Mouse (Mus musculus) fibroblast of lung, adult 2 months (primary cell): ENCODE data around the gene Hnrnpa0.

Experiments used
- DNase-seq: peaks from one replicate; pipeline ENCODE4 v3.0.0-alpha.2; 2011; ENCODE audit warnings: low read depth

The Hnrnpa0 gene

DNA sequence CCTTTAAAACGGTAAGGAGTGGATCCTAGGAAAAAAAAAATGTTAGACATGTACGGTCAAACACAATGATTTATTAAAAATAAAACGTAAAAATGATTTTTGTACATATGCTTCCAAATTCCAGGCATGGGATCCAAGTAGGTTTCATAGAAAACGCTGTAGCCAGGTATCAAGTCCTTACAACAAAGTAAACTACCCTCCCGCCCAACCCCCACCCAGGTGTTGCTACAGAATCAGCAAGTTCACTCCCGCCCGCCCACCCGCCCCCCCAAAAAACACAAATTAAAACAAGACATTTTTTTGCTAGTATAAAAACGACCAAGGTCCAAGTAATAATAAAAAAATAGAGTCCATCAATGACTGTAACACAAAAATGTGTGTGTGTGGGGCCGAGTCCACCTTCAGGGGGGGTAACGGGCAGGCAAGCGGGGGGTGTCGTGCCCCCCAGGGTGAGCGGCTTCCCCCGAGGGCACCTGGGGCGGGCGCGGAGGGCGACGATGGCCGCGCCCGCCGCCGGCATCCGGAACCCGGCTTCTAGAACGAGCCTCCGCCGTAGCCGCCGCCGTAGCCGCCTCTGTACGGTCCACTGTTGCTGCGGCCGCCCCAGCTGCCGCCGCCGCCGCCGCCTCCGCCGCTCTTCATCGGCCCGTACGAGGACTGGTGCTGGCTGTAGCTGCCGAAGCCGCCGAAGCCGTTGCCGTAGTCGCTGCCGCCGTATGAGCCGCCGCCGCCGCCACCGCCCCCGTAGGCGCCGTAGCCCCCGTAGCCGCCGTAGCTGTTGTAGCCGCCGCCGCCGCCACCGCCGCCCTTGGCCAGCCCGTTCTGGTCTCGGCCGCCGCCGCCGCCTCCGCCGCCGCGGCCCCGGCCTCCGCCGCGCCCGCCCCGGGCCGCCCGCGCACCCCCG, 1.2 kb downstream of the Hnrnpa0 start:
- DNase-seq: no peak

GRCm38 (mm10) chr13:58126126-58126525, 2.2 kb downstream of the Hnrnpa0 start:
- peak; percentile 58 for DNase-seq

DNA sequence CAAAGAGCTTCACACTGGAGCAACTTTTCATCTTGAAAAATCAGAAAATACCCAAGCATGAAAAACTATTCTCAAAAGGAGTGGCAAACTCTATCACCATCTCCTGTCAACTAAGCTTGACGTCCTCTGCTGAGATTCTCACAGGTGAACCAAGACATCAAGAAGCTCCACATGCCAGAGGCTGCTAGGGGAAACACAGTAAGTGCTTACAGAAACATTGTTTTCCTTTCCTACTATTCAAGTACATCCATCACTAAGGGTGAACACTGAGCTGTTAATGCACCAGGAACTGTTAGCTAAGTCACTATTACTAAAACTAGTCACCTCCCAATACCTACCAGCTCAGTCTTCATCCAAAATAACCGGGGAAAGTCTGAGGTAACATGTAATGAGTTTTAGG, 3.4 kb downstream of the Hnrnpa0 start:
- no peak for DNase-seq

DNA sequence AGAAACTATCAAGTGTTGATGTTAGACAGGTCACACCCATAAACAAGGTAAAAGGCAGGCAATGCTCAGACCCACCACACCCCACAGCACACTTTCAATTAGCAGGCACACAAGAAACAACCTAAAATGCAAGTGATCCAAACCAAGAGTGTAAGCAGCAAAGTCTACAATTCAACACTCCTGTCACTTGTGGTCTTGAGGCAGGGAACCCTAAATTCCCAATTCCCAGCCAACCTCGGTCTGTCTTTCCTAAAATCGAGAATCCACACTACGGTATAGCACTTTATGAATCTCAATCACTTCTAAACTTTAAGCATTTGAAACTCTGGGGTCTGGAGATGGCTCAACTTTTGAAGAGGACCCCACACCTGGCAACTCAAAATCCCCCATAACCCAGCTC, 4.1 kb downstream of the Hnrnpa0 start:
- DNase-seq: no peak

- no peak for DNase-seq
These were observed 5.0 kb downstream of the Hnrnpa0 start for GRCm38 (mm10) chr13:58123381-58123780.

GRCm38 (mm10) chr13:58122786-58123297, 5.5 kb downstream of the Hnrnpa0 start:
- DNase-seq: no peak

- DNase-seq: no peak
These were observed 10.9 kb downstream of the Hnrnpa0 start for GRCm38 (mm10) chr13:58117318-58118017.

DNA sequence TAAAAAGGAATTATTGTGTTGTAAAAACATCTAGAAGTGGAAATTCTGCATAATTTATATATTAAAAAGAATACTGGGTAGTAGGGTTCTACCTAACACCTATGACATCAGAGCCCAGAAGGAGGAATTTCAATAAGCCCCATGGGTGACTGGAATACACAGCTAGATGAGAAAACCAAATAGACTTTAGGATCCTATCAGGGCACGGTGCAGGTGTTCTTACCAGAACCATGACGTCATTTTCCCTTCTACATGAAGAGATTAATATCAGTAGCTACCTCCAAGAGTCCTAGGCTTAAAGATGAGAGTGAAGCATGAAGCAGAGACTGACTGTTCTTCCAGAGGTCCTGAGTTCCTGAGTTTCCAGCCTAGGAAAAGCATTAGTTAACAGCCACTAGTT, 11.6 kb downstream of the Hnrnpa0 start:
- no peak for DNase-seq

DNA sequence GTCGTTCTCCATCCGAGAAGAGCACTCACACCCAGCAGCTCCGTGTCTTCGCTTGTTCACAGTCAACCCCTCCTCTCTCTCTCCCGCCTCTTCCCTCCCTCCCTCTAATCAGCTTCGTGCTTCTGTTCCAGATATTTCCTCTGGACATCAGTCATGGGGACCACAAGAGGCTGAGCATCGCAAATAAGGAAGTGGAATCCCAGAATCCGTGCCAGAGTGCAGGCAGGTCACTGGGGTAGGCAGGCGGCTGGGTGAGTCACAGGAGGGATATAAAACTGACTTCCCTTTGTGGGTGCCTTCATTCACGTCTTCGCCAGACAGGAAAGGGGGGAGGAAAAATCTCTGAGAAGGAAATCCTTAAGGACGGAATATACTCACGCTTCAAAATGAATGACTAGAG, 13.1 kb downstream of the Hnrnpa0 start:
- DNase-seq: no peak

DNA sequence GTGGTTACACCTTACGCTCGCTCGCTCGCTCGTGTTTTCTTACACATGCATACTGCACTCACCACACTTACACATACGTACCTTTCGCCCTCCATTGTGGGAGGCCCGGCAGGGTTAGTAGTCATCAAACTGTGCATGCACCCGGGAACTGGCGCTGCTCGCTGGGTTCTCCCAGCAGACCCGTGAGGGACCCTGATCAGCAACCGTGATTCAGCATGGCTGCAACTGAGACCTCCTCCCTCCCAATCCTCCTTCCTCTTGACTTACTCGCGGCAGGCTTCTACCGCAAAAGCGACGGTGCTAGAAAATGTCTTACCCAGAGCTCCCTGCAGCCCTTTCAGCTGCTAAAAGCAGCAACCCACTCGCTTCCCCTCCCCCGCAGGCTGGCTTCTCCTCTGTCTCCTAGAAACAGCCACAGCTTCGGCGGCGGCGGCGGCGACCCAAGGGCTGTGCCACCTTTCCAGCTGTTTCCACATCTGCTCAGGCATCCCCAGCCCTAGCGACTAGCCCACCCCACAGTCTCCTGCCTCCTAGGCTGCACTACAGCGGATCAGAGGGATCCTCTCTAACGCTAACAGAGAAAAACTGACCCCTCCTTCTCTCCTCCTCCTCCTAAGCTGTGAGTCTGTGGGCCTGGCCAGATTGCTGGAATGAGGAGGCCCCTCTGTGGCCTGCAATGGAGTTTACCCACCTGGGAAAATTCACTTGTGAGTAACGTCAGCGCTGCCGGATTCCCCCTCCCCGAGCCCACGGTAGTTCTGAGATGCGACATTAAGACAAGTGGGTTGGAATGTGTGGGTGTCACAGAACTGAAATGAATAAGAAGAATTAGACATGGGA, 15.1 kb downstream of the Hnrnpa0 start, which contains the start of gene Klhl3:
Gene Klhl3 (minus strand): TSS at position 532 of the 840 bp plus-strand sequence.
- DNase-seq: no peak

GRCm38 (mm10) chr13:58112601-58113041, 15.7 kb downstream of the Hnrnpa0 start:
- DNase-seq: no peak

DNA sequence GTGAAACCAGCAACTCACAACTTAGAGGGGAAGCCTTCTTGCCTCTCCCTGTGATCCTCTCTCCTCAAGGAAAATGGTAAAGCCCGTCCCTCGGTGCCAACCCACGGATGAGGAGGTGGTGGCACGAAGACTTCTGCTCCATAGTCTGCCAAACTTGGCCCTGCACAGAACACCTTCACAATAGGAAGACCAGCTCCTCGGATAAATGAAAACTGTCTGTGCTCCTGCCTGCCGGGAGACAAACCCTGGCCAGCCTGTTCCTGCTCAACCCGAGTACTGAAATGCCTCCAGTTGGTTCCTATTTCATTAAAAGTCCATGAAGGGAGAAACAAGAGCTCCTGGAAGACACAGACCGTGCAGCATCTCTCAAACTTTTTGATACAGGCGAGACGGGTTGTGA, 16.2 kb downstream of the Hnrnpa0 start:
- DNase-seq: no peak

- no peak for DNase-seq
These were observed 17.1 kb downstream of the Hnrnpa0 start for GRCm38 (mm10) chr13:58111306-58111705.

- no peak for DNase-seq
These were observed 37.7 kb downstream of the Hnrnpa0 start for GRCm38 (mm10) chr13:58090643-58091042.

DNA sequence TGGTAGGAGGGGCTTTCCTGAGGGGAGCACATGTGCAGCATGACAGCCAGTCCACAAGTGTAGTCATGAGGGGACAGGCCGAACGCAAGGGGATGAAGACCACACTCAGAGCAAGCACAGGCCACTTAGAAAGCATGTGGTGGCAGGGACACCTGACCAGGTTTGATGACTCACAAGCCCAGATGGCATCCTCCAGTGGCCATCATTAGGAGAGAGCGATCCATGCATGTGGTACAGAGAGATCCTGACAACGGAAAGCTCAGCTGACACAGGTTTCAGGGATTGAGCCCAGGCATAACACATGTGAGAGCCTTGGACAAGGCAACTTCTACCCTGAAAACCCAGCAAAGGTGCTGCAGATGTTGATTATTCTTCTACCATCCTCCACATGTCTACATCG, 44.0 kb downstream of the Hnrnpa0 start:
- DNase-seq: no peak

- no peak for DNase-seq
These were observed 44.8 kb downstream of the Hnrnpa0 start for GRCm38 (mm10) chr13:58083521-58083920.

DNA sequence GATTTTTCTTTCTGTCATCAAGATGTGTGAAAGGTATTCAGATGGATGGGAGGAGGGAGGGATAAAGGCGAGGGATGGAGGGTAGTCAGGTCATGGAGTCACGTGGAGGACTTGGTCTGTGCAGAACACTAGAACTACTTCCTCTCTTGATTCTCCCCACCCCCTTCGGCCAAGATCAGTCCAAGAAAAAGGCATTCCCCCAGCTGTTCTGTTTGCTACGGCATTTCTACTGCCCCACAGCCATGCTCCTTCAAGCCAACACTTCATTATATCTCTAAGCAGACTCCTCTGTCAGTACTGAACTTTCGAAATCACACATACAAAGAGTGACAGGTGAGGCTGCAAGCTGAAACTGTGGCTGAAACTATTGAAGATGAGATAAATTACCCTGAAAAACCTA, 45.3 kb downstream of the Hnrnpa0 start:
- DNase-seq: no peak

GRCm38 (mm10) chr13:58078361-58078760, 50.0 kb downstream of the Hnrnpa0 start:
- DNase-seq: no peak
